Mouse (Mus musculus): Measurements from ENCODE around the gene Arhgap22.
A peak's percentile ranks its signal among the peaks of the same experiment; 100 is the strongest.

The Arhgap22 gene

DNA sequence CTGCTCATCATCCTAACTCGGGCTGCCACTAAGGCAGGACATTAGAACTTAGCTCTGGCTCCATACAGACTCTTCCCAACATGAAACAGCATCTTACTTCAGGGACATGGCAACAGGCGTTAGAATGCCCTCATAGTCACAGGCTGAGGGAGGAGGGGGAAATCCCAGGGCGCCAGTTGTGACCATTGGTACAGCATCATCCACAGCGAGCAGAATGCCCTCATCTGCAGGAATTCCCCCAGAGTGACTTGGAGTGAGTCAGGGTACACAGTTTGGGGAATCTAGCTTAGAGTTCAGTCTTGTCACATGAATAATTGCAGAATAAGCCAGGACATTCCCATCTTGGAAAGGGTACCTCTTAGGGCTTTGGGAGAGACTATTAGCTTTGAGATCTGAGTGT lies 74.1 kb downstream of the Arhgap22 start:
- DNase-seq: no peak

DNA sequence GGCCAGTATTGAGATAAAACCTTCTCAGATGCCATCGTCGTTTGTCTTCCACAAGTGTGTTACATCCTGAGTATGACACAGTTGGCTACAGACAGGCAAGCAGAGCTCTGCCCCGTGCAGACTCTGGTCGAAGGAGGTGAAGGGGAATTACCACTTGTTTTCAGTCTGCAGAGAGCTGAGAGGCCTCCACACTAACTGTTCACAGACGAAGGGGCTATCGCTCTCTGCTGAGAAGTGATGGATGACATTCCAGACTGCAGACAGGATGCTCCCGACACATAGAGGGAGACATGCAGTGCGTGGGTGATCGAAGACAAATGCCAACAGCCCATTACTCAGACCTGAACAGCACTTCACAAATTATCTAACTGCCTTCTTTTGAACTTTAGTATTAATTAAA lies 76.2 kb downstream of the Arhgap22 start:
- no peak for DNase-seq

DNA sequence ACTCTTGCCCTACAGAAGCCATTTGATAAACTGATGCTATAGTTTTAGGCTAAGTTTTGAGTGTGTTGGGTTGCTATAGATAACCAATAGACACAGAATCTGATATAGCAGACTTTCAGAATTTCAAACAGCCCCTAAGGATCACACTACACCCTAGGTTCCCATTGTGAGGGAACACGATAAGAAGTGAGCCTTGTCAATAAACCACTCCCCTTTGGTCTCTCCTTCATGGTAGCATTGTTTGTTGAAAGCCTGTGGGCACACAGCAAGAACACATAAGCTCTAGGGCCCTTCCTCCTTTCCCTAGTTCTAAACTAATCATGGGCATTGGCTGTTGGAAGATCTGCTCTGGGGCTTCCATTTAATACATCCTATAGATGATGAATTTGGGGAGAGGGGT lies 80.7 kb downstream of the Arhgap22 start:
- no peak for DNase-seq

DNA sequence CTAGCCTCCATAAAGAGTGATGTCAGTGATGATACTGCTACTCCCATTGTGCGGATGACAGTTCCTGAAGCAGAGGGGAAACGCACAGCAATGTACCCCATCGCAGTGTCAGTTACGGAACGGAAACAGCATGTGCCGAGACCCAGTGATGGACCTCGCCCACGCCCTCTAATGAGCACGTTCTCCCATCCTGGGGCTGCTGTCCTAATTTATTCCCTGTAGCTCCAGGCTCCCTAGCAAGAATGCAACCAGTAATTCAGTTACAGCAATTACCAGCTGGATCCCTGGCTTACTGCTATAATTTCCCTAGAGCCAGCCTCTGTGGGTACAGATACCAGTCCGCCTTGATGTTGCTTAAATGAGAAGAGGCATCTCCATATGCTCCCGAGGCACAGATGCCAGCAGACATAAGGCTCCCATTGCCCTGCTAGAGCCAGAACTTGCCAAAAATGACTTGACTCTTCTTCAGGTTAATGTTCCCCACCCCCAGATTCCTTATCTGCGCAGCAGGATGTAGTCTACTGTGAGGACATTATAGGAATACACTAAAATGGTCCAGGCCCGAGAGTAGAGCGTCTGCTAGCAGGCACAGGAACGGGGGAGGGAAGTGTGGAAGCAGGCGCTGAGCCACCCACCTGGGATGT lies 83.0 kb downstream of the Arhgap22 start:
- no peak for DNase-seq

DNA sequence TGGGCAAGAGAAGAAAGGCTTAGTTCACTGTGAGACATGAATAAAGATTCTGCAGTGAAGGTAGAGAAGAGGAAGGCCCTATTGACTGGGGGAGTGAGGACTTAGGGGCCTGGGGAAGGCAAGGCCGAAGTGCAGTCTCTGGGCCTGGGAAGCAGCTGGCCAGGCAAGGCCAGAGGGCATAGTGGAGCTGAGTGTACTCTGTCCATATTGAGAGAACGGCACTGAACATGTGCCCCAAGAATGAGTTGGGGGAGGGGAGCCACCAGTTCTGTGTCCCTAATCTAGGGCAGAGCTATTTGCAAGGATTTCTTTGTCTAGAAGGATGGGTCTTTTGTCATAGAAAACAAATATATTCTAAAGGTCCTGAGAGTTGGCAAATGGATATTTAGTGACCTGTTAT lies 86.8 kb downstream of the Arhgap22 start:
- DNase-seq: no peak

DNA sequence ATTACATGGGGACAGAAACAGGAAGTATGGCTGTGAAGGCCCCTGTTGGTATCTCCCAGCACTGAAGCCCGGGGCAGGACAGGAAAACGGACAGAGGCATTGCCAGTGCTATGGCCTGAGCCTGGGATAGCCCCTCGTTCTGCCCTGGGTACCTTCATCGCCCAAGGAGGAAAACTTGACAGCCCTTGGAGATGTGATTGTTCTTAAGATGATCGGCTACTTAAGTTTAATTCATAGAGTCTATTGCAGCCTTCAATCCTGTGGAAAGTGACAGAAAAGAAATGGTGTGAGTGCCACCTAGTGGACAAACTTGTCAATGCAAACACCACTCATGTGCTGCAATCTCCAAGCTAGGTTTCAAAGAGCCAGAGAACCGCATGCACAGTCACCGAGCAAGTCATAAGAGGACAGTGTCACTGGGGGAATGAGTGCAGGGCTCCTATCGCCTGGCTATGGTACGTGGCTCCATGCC lies 89.6 kb downstream of the Arhgap22 start:
- DNase-seq: peak; percentile 78 to 81

DNA sequence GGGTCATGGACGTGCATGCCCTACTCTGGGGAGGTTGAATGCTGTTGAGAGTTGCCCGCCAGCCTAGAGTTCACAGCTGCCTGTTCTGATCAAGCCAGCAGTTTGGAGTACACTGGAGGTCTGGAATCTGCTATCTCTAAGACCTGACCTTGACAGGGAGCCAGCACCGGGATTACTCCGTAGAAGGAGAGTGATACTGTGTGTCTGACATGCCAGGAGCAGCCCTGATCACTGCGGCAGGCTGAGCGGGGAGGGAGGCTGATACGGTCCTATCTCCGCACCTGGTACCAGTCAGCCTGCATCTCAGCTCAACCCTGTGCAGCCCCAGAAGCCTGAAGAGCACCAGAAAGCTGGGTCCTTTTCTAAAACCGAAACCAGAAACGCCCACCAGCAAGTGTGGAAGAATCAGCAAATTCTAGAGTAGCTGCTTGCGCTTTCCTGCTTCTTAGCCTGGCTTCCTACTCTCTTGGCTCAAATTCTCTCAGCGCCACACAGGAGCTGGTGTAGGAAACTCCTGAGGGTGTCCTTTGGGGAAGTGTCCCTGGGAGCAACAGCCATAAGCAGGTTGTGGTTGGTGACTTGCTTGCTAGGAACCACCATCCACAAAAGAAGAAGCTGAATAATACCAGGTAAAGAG lies 91.9 kb downstream of the Arhgap22 start:
- DNase-seq: no peak

DNA sequence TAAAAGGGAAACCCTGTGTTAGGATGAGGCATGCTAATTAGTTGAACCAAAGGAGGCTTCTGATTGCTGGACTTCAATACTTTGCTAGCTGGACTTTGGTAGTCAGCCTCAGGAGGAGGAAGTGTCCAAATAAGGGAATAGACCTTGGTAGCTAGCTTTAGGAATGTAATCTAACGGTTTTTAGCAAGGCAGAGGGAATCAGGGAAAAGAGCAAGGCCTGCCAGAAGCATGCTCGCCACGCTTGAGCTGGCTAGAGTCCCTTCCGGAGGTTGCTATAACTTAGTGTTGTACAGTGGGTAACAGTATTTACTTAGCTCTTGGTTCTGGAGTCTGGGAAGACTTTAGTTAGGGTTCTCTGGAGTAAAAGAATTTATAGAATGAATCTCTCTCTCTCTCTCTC lies 96.9 kb downstream of the Arhgap22 start:
- no peak for DNase-seq

DNA sequence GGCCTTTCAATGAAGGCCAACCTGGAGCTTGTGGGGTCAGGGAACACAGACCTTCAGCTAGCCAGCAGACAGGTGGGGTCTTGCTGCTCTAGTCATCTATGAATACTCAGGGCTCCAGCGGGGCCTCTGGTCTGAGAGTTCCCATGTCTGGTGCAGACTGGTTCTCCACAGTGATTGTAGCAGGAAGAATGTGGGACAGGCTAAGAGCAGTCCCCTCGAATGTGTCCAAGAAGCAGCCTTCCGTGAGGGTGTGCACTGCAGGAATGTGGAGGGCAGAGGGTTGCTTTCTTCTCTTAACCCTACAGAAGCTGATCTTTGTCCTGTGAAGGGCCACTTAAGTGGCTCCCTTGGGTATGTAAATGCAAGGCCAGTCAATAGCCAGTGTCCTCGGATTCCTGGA lies 98.5 kb downstream of the Arhgap22 start:
- no peak for DNase-seq

DNA sequence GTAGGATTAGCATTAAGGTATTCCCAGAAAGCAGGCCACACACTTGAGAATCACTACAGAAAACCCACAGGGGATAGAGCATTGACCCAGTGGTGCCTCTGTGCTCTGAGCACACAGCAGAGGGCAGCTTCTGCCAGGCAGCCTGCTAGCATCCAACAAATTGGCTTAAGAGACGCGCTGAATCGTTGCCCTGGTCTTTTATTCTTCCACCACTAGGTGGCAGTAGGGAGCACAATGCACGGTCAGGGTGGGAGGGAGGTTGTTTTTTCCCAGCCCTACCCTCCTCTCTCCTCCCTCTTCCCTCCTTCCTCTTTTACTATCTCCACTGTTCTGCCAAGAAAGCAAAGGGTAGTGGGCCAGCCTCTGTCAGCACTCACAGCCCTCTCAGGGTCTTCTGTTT lies 99.8 kb downstream of the Arhgap22 start:
- DNase-seq: peak; percentile 69 to 70

DNA sequence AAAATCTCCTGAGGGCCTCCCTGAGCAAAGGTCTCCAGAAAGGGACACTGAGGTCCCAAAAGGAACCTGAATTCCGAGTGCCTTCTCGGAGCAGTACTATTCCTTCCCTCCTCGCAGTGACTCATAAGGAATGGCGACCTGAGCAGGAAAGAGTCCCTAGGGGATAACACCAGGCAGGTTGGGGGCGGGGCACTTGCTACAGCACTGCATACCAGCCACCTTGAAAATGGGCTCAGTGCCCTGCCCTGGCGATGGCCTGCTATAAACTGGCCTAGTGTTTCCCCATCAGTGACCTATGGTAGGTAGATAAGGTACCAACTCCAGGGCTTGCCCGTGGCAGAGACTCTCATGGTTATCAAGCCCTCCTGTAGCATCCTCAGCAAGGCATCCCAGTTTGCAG lies 100.3 kb downstream of the Arhgap22 start:
- DNase-seq: no peak

DNA sequence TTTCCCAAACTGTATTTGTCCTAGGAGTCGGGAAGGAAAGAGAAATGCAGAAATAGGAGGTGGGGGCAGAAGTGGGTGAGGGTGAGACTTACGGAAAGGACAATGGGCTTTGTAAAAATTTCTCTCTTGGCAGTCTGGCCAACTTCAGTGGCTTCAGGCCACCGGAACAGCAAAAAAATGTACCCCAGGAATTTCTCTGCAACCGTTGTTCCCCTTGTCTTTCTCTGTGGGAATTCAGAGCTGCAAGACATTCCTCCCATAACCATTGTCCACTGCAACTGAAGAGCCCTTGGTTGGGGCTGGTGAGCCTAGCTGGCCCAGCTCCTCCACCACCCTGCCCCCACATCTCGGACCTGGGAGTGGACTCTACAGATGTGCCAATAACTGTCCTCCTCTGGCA lies 101.3 kb downstream of the Arhgap22 start:
- DNase-seq: no peak

DNA sequence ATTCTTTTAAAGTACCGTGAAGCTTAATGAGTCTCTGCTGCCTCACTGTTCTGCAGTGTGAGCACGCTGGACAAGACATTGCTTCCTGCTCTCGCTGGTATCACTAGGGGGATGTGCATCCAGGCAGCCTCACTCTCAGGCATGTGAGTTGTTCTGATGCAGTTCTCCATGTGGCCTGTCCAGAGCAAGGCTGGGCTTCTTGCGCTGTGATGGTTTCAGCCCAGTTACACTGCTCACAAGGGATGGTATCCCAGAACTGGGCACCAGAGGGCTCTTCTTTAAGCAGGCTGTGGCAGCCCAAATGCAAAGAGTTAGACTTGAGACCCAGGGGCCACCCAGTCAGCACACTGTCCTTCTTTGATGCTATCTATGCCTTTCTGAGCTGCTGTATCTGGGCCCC lies 101.9 kb downstream of the Arhgap22 start:
- no peak for DNase-seq

DNA sequence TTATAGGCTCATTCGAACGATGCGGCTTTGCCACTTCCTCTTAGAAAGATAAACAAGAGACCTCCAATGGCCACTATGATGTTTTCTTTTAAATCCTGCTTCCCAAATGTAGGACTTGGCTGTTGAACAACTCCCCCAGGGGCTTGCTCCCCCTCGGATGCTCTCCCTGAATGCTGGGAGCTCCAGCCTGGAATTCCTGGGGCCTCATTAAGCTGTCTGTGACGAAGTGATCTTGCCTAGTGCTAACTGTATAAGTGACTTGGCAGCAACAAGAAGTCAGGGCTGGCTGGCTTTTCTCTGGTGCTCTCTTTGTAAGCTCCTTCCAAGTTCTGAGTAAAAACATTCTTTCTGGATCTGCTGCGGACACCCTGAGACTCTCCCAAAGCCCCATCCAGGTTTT lies 104.1 kb downstream of the Arhgap22 start:
- DNase-seq: no peak

DNA sequence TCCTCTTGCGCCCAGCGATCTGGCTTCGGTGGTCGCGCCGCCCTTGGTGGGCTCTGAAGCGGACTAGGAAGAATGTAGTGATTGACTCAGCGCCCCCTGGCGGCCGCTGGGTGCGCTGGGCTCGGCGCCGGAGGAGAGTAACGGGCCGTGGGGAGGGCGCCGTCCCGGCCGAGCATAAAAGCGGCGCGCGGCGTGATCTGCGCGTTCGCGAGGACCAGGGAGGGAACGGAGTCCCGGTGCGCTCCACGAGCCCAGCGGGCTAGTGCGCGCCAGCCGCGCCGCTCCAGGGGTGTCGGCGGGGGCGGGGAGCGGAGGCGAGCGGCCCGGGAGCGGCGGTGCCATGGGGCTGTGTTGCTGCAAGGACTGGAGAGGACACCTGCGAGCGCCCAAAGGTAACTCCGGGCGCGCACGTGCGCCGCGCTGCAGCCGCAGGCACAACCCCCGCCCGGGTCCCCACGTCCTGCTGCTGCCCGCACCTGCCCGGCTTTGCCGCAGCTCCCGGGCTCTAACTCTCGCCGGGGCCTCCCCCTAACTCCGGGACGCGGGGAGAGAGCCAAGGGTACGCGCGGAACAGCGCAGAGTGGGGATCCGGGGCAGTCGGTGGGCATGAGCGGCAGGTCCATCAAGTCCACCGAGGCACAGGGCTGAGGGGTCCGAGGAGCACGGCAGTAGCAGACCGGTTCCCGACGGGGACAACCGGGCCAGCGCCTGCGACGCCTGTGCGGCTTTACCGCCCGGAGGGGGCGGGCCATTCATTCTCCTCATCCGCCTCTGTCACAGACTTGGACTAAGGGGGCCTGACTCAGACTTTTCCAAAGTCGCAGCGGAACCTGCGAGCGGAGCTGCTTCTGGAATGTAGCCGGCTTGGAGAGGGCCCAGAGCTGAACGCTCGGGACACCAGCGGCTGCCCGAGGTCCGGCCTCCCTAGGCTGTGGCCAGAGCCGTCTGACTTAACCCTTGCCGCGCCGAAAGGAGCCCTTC lies 106.0 kb downstream of the Arhgap22 start:
- DNase-seq: peak; percentile 83 to 85

DNA sequence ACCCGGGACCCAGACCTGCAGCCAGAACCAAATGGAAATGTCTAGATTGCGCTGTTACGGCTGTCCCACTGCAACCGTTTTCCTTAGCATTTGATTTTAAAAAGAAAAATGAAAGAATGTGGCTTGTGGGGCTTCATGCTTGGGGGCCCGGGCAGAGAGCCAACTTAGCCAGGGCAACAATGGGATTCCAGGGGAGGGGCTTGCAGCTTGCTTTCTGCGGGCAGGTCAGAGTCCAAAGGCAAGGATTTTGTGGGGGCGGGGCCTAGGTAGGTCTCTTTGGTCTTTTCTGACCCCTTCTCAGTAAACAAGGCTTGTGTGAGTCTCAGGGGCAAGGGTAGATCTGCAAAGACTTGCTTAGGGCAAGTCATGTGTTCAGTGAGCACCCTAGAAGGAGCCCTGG lies 107.0 kb downstream of the Arhgap22 start:
- no peak for DNase-seq

DNA sequence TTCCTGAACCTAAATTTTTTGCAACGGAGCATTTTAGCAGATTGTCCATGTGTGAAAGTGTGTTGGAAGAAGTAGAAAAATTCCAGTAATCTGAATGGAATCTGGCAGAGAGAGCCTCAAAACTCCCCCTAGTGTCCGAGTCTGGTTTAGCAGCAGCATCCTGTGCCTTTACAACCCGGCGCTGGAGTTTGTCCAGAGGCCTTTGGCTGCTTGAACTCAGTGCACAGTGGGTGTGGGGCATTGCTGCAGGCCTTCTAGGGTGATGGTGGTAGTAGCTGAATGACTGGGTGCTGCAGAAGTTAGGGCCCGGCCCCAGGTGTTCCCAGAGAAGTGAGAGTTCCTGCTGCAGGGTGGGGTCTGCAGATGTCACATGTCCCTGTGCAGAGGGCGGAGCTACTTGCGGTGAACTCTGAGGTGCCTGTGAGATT lies 108.8 kb downstream of the Arhgap22 start:
- DNase-seq: peak; percentile 71 to 73

DNA sequence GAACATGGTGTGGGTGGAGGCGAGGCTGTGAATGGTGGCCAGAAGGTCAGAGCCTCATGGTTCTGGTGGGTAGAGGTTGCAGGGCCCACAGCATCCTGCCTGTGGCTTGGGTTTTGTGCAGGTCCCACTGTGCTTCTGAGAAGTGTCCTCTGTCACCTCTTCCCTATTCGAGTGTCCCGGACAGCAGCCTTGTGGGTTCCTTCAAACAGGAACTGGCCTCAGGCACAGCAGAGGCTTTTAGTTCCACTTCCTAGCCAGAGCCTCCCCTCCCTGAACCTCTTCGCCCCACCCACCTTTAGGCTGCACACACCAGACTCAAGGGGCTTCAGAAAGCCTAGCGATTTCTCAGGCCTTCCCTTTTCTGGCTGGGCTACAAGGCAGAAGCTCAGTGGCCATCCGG lies 110.7 kb downstream of the Arhgap22 start:
- no peak for DNase-seq

DNA sequence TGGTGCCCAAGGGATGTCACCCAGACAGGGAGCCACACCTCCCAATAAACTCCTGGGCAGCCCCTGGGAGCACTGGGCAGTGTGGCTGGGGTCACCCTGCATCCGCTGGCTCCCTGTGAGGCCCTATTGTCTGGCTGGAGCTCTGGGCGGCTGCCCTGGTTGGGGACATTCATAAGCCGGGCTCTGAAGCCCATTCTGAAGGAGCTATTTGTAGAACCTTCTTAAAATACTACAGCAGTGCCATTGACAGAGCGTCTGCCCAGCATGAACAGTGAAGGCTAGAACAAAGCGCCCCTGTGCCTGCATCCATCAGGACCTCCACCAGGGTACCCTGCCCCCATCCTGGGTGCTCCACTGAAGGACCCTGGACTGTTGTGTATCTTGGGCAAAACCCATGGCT lies 114.5 kb downstream of the Arhgap22 start:
- DNase-seq: no peak

DNA sequence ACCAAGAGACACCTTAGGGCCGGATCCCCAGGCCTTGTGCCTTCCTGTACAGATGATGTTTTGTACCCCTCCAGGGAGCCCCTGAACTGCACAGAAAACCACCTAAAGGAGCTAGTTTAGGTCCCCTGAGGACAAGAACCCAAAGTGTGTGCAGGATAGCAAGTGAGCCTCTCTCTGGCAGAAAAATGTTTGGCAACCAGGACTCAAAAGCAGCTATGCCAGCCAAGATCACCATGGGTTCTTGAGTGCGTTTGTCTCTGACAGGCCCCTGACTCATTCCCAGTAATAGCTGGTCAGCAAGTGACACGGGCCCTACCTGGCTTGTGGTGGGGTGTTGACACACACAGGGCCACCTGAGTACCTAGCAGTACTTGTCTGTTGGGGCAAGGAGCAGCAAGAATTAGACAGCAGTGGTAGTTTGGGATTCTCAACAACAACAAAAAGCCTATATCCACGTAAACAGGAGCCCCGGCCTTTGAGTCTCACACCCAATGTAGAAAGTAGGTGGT lies 115.5 kb downstream of the Arhgap22 start:
- no peak for DNase-seq

DNA sequence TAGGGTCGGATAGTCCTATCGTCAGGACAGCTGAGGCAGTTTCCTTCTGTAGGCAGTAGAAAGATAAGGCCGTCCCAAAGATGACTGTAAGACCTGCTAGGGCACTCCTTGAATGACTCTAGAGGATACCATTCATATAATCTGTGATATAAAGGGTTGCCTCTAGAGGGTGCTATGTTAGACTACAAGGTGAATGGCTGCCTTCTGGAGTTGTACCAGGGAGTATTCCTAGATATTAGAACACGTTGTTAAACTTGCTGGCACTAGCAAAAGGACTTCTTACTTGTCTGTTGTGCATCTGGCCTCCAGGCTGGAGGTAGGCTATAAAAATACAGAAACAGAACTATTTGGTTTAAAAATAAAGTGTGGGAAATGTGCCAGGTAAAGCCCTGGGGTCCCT lies 117.2 kb downstream of the Arhgap22 start:
- DNase-seq: no peak

DNA sequence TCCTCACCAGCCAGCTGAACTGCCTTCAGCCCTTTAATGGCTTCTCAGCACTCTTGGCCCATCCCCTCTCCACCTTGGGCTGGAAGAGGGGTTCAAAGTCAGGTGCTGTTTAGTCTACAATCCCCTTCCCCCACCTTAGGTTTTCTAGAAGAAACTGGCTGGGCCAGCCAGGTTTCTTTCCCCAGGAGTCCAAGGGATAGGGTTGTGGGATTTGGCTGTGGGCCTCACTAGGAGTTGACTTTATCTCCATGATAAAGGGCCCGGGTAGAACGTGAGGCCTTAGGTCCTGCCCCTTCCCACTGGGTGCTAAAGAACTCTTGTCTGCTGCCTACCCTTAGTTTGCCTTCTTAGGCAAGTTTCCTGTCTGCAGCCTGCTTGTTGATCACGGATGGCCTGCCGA lies 117.8 kb downstream of the Arhgap22 start:
- no peak for DNase-seq

DNA sequence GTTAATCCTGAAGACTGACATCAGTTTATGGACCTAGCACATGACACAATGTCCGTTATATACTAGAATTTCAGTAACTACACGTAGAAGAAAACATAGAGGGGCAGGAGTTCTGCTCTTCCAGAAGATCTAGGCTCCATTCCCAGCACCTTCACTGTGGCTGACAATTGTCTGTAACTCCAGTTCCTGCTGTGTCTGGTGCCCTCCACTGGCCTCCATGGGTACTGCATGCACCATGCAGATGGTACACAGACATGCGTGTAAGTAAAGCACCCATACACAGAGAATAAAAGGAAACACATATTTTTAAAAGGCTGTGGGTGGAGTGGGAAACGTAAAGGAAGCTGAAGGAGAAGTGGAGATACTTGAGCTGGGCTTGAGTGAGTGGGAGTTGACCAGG lies 120.0 kb downstream of the Arhgap22 start:
- DNase-seq: peak; percentile 52 to 62

DNA sequence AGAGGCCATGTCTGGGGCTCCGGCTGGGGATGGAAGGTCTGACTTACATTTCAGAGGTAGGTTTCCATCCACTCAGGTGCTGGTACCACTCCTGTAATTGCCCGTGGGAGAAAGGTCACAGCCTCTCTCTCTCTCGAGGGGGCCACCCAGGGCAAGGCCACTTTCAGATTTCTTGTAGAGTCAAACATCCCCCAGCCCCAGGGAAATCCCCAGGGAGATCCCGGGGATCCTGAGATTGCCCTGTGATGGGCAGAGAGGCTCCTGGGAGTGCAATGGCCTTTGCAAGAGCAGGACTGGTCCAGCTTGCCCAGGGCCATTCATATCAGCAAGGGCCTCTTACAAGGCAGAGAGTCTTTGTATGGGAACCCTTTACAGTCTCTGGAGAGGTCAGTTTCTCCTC lies 120.6 kb downstream of the Arhgap22 start:
- no peak for DNase-seq

All from B cell, adult 2 months (primary cell).